Mouse (Mus musculus) midbrain, embryonic 12.5 days (tissue): ENCODE measurements around the gene Ntm. TPM values are rescaled to one million over a fixed set of nuclear protein-coding genes. Genes with fewer than 3 reads are reported as not detected.

Source experiments
- ATAC-seq: fragments of 200-750 bp; cut with Nextera tagmentation; 2 replicates; pipeline ENCODE4 v1.8.0; 2017; ENCODE audit warnings: low read depth, moderate TSS enrichment, moderate library complexity; ENCODE audit not compliant: low FRiP score
- H3K27ac ChIP-seq: fragments of 300-500 bp; sonication (generic); replicated peaks from 2 replicates; pipeline ENCODE4 v1.5.1; 2016; ENCODE audit warnings: mild to moderate bottlenecking
- H3K27me3 ChIP-seq: fragments of 300-500 bp; sonication (generic); 2 replicates; pipeline ENCODE4 v1.6.1; 2016; ENCODE audit warnings: mild to moderate bottlenecking
- H3K36me3 ChIP-seq: fragments of 300-500 bp; sonication (generic); 2 replicates; pipeline ENCODE4 v1.6.1; 2016
- H3K4me1 ChIP-seq: fragments of 300-500 bp; sonication (generic); 2 replicates; pipeline ENCODE4 v1.6.1; 2016
- H3K4me2 ChIP-seq: fragments of 300-500 bp; sonication (generic); replicated peaks from 2 replicates; pipeline ENCODE4 v1.6.1; 2016; ENCODE audit warnings: mild to moderate bottlenecking, moderate library complexity
- H3K4me3 ChIP-seq: fragments of 300-500 bp; sonication (generic); 2 replicates; pipeline ENCODE4 v1.5.1; 2016; ENCODE audit warnings: mild to moderate bottlenecking
- H3K9ac ChIP-seq: fragments of 300-500 bp; sonication (generic); replicated peaks from 2 replicates; pipeline ENCODE4 v1.6.1; 2016; ENCODE audit warnings: mild to moderate bottlenecking, moderate library complexity
- H3K9me3 ChIP-seq: fragments of 300-500 bp; sonication (generic); 2 replicates; pipeline ENCODE4 v1.6.1; 2016; ENCODE audit warnings: mild to moderate bottlenecking
- WGBS: fragments of 180-500 bp; shearing (Covaris S2); methylation state at CpG from one replicate; pipeline ENCODE4 v1.1.7; 2016; 5-methylcytosine and 5-hydroxymethylcytosine counted together
- polyA plus RNA-seq: library from polyadenylated mRNA; unstranded; fragments of >200 nt; fragmentation: Nextera tagmentation; extraction: Ambion mirVana; gene quantifications from 2 replicates; pipeline ENCODE4 v1.2.1, GENCODE M21; 2016

The Ntm gene
- polyA plus RNA-seq, 1 experiment from 2014 or later: 39.0 TPM

GRCm38 (mm10) chr9:29881614-29882013 is 81.3 kb downstream of the Ntm start:
- no peaks in the 10 kb centered on the region for H3K36me3 ChIP-seq
- H3K27me3 ChIP-seq: peaks cover 28% of the 10 kb centered on the region
- no peak overlapping the region for H3K4me2 ChIP-seq
- 71% methylated on average over 5 of the region's 5 CpGs for WGBS
- no peak for ATAC-seq
- no peak overlapping the region for H3K4me3 ChIP-seq
- no peaks in the 10 kb centered on the region for H3K9me3 ChIP-seq
- no peaks in the 10 kb centered on the region for H3K4me1 ChIP-seq
- H3K27ac ChIP-seq: no peak overlapping the region
- no peak overlapping the region for H3K9ac ChIP-seq

- no peaks in the 10 kb centered on the region for H3K36me3 ChIP-seq
- H3K27me3 ChIP-seq: peaks cover 38% of the 10 kb centered on the region
- no peaks in the 10 kb centered on the region for H3K9me3 ChIP-seq
- ATAC-seq: no peak
- no peak overlapping the region for H3K27ac ChIP-seq
- no peak overlapping the region for H3K4me3 ChIP-seq
- no peak overlapping the region for H3K9ac ChIP-seq
- H3K4me1 ChIP-seq: peaks cover 15% of the 10 kb centered on the region; the same call in 1 of the 2 replicates
- H3K4me2 ChIP-seq: no peak overlapping the region
- 82% methylated on average over 3 of the region's 3 CpGs for WGBS
These were observed 85.4 kb downstream of the Ntm start for GRCm38 (mm10) chr9:29877583-29877982.

GRCm38 (mm10) chr9:29867746-29868145 is 95.2 kb downstream of the Ntm start:
- WGBS: 69% methylated on average over 5 of the region's 5 CpGs
- Histone ChIP-seq H3K9ac (no peak overlapping the region), H3K4me3 (no peak overlapping the region), H3K27me3 (peaks cover 9% of the 10 kb centered on the region), H3K4me2 (no peak overlapping the region), H3K9me3 (no peaks in the 10 kb centered on the region), H3K36me3 (no peaks in the 10 kb centered on the region), H3K4me1 (peaks cover 33% of the 10 kb centered on the region), H3K27ac (no peak overlapping the region)
- no peak for ATAC-seq

GRCm38 (mm10) chr9:29866824-29867223 is 96.1 kb downstream of the Ntm start:
- Histone ChIP-seq H3K27me3 (peaks cover 11% of the 10 kb centered on the region), H3K4me1 (peaks cover 36% of the 10 kb centered on the region), H3K4me3 (no peak overlapping the region), H3K9me3 (no peaks in the 10 kb centered on the region), H3K27ac (0 out of 2 replicates have a peak overlapping the region, but pooled peaks have one; percentile 17), H3K9ac (no peak overlapping the region), H3K36me3 (no peaks in the 10 kb centered on the region), H3K4me2 (no peak overlapping the region)
- no peak for ATAC-seq
- 68% methylated on average over 3 of the region's 3 CpGs for WGBS

- no peaks in the 10 kb centered on the region for H3K9me3 ChIP-seq
- 75% methylated on average over 4 of the region's 4 CpGs for WGBS
- H3K4me2 ChIP-seq: no peak overlapping the region
- no peak for ATAC-seq
- H3K27ac ChIP-seq: 0 out of 2 replicates have a peak overlapping the region, but pooled peaks have one; percentile 73
- no peaks in the 10 kb centered on the region for H3K36me3 ChIP-seq
- H3K27me3 ChIP-seq: 0 out of 2 replicates have a peak, but pooled peaks cover 7% of the 10 kb centered on the region
- peaks cover 36% of the 10 kb centered on the region for H3K4me1 ChIP-seq
- no peak overlapping the region for H3K9ac ChIP-seq
- no peak overlapping the region for H3K4me3 ChIP-seq
These were observed 96.8 kb downstream of the Ntm start for GRCm38 (mm10) chr9:29866101-29866500.

- WGBS: 35% methylated on average over 8 of the region's 8 CpGs
- Histone ChIP-seq H3K4me1 (peaks cover 36% of the 10 kb centered on the region), H3K9me3 (no peaks in the 10 kb centered on the region), H3K27ac (peak overlapping the region; percentile 73), H3K9ac (no peak overlapping the region), H3K36me3 (no peaks in the 10 kb centered on the region), H3K27me3 (0 out of 2 replicates have a peak, but pooled peaks cover 7% of the 10 kb centered on the region), H3K4me3 (no peak overlapping the region), H3K4me2 (no peak overlapping the region)
- ATAC-seq: no peak
These were observed 97.4 kb downstream of the Ntm start for GRCm38 (mm10) chr9:29865502-29865901.

- WGBS: 0% methylated on average over 1 of the region's 1 CpGs
- H3K27ac ChIP-seq: peak overlapping the region; percentile 73
- peak; percentile 77 for ATAC-seq
- H3K4me2 ChIP-seq: no peak overlapping the region
- H3K4me3 ChIP-seq: no peak overlapping the region
- H3K36me3 ChIP-seq: no peaks in the 10 kb centered on the region
- peaks cover 36% of the 10 kb centered on the region for H3K4me1 ChIP-seq
- H3K9ac ChIP-seq: no peak overlapping the region
- no peaks in the 10 kb centered on the region for H3K9me3 ChIP-seq
- H3K27me3 ChIP-seq: 0 out of 2 replicates have a peak, but pooled peaks cover 7% of the 10 kb centered on the region
These were observed 98.1 kb downstream of the Ntm start for GRCm38 (mm10) chr9:29864886-29865285.

- H3K4me1 ChIP-seq: peaks cover 33% of the 10 kb centered on the region
- 0 out of 2 replicates have a peak, but pooled peaks cover 3% of the 10 kb centered on the region for H3K27me3 ChIP-seq
- no peak overlapping the region for H3K4me2 ChIP-seq
- H3K4me3 ChIP-seq: no peak overlapping the region
- no peak overlapping the region for H3K9ac ChIP-seq
- ATAC-seq: 0 out of 2 replicates have a peak, but pooled peaks have one; percentile 20
- H3K27ac ChIP-seq: 0 out of 2 replicates have a peak overlapping the region, but pooled peaks have one; percentile 20
- 61% methylated on average over 5 of the region's 5 CpGs for WGBS
- no peaks in the 10 kb centered on the region for H3K36me3 ChIP-seq
- no peaks in the 10 kb centered on the region for H3K9me3 ChIP-seq
These were observed 100.5 kb downstream of the Ntm start for GRCm38 (mm10) chr9:29862408-29862807.

GRCm38 (mm10) chr9:29859256-29860048 is 103.5 kb downstream of the Ntm start:
- H3K36me3 ChIP-seq: no peaks in the 10 kb centered on the region
- H3K27me3 ChIP-seq: 0 out of 2 replicates have a peak, but pooled peaks cover 3% of the 10 kb centered on the region
- no peak overlapping the region for H3K9ac ChIP-seq
- no peaks in the 10 kb centered on the region for H3K9me3 ChIP-seq
- 86% methylated on average over 6 of the region's 6 CpGs for WGBS
- ATAC-seq: no peak
- no peak overlapping the region for H3K27ac ChIP-seq
- no peak overlapping the region for H3K4me2 ChIP-seq
- H3K4me1 ChIP-seq: peaks cover 7% of the 10 kb centered on the region
- H3K4me3 ChIP-seq: no peak overlapping the region

GRCm38 (mm10) chr9:29848735-29849455 is 114.0 kb downstream of the Ntm start:
- Histone ChIP-seq H3K9me3 (no peaks in the 10 kb centered on the region), H3K4me3 (no peak overlapping the region), H3K4me1 (peaks cover 14% of the 10 kb centered on the region), H3K9ac (no peak overlapping the region), H3K36me3 (no peaks in the 10 kb centered on the region), H3K4me2 (no peak overlapping the region), H3K27me3 (no peaks in the 10 kb centered on the region), H3K27ac (no peak overlapping the region)
- no peak for ATAC-seq
- 42% methylated on average over 8 of the region's 8 CpGs for WGBS

GRCm38 (mm10) chr9:29837344-29837743 is 125.6 kb downstream of the Ntm start:
- Histone ChIP-seq H3K4me1 (peaks cover 33% of the 10 kb centered on the region), H3K9ac (no peak overlapping the region), H3K9me3 (no peaks in the 10 kb centered on the region), H3K36me3 (no peaks in the 10 kb centered on the region), H3K4me3 (no peak overlapping the region), H3K4me2 (no peak overlapping the region), H3K27ac (no peak overlapping the region), H3K27me3 (peaks cover 3% of the 10 kb centered on the region; the same call in 1 of the 2 replicates)
- no peak for ATAC-seq
- WGBS: 72% methylated on average over 6 of the region's 6 CpGs

- no peak for ATAC-seq
- H3K4me2 ChIP-seq: no peak overlapping the region
- peaks cover 38% of the 10 kb centered on the region for H3K4me1 ChIP-seq
- WGBS: 76% methylated on average over 5 of the region's 5 CpGs
- H3K9me3 ChIP-seq: no peaks in the 10 kb centered on the region
- H3K9ac ChIP-seq: no peak overlapping the region
- peaks cover 7% of the 10 kb centered on the region; the same call in 1 of the 2 replicates for H3K27me3 ChIP-seq
- H3K36me3 ChIP-seq: no peaks in the 10 kb centered on the region
- H3K27ac ChIP-seq: no peak overlapping the region
- H3K4me3 ChIP-seq: no peak overlapping the region
These were observed 128.0 kb downstream of the Ntm start for GRCm38 (mm10) chr9:29834911-29835310.
